Mouse (Mus musculus): ENCODE measurements around the gene Id1. TPM values are rescaled to one million over a fixed set of nuclear protein-coding genes. Genes with fewer than 3 reads are reported as not detected.

Gene Id1
- polyA plus RNA-seq (2014; fragmentation: Nextera tagmentation; extraction: Ambion mirVana): 116 and 129 TPM in 2 replicates

DNA sequence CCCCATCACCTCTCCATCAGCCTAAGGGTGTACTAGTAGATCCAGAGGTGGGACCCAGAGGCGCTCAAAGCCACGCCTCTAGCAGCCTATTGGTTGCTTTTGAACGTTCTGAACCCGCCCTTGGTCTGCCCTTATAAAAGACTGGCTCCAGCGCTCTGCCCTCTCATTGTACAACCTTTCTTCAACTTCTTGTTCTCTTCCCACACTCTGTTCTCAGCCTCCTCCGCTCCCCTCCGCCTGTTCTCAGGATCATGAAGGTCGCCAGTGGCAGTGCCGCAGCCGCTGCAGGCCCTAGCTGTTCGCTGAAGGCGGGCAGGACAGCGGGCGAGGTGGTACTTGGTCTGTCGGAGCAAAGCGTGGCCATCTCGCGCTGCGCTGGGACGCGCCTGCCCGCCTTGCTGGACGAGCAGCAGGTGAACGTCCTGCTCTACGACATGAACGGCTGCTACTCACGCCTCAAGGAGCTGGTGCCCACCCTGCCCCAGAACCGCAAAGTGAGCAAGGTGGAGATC is at the start of gene Id1:
TSS of gene Id1 (plus strand) at position 162 of the 512 bp plus-strand sequence.
- peak; percentile 90 for DNase-seq (ENCODE audit: low spot score)
- Histone ChIP-seq H3K27ac (ENCODE audit: low read depth, low read length) (peak within 1 kb of the TSS; percentile 89), H3K4me2 (ENCODE audit: low read depth) (peak within 1 kb of the TSS; percentile 83), H3K4me3 (ENCODE audit: low read depth, low read length) (peak within 1 kb of the TSS; percentile 82), H3K9me3 (ENCODE audit: control insufficient read depth, low read length) (no peaks in the 10 kb centered on the region), H3K36me3 (ENCODE audit: control insufficient read depth, insufficient read depth, low read length) (no peaks in the 10 kb centered on the region), H3K4me1 (ENCODE audit: control insufficient read depth, insufficient read depth, low read length) (peaks cover 35% of the 10 kb centered on the region), H3K27me3 (ENCODE audit: control insufficient read depth, insufficient read depth, low read length) (no peaks in the 10 kb centered on the region), H3K9ac (ENCODE audit: low read length) (peak within 1 kb of the TSS; percentile 84)
- peak; percentile 60 for ATAC-seq (ENCODE audit: insufficient read depth, low FRiP score, low TSS enrichment)
- WGBS: under 1% methylated on average over 28 of the region's 28 CpGs

DNA sequence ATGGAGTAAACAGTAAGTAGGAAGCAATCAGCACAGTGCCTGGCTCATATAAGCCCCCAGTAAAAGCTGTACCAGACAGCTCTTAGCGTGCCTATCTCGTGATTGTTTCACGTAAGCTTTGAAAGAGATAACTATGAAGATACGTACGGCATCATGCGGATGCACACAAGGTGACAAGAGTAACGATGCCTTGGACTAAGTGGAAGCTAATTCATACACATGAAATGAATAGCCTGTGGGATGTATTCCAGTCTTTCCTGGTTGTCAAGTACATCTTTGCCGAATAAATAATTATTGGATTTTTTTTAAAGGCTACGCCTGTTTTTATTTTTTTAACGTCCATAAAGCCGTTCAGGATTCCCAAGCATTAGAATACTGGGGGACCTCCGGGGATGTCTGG is 49.7 kb upstream of the Id1 start:
- WGBS: 51% methylated on average over 12 of the region's 12 CpGs
- ATAC-seq (ENCODE audit: insufficient read depth, low FRiP score, low TSS enrichment) (peak; percentile 22), DNase-seq (ENCODE audit: low spot score) (no peak)
- Histone ChIP-seq H3K4me2 (ENCODE audit: low read depth) (0 out of 2 replicates have a peak overlapping the region, but pooled peaks have one; percentile 17), H3K36me3 (ENCODE audit: control insufficient read depth, insufficient read depth, low read length) (peaks cover 45% of the 10 kb centered on the region), H3K9ac (ENCODE audit: low read length) (no peak overlapping the region), H3K9me3 (ENCODE audit: control insufficient read depth, low read length) (no peaks in the 10 kb centered on the region), H3K4me1 (ENCODE audit: control insufficient read depth, insufficient read depth, low read length) (0 out of 2 replicates have a peak, but pooled peaks cover 3% of the 10 kb centered on the region), H3K27me3 (ENCODE audit: control insufficient read depth, insufficient read depth, low read length) (no peaks in the 10 kb centered on the region), H3K4me3 (ENCODE audit: low read depth, low read length) (no peak overlapping the region), H3K27ac (ENCODE audit: low read depth, low read length) (0 out of 2 replicates have a peak overlapping the region, but pooled peaks have one; percentile 30)

DNA sequence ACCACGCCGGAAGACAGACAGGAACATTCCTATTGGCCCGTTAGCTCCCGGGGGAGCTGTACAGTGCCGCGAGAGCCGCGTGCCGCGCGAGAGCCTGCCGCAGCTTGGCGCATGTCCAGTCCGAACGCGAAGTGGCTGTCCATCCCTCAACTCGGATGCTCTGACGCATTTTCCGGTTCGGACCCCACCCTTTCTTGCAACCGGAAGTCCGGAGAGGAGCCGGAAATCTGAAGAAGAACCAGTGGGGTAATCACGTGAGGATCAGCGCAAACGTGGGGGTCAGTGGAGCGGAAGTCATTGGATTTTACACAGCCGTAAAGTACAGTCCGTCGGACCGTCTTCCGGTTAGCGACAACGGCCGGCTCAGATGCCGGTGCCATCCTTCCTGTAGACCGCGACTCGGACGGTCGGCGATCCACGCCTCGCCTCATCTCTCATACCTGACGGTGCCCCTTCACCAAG is 49.2 kb upstream of the Id1 start, which contains the start of gene Mcts2:
TSS of gene Mcts2 (plus strand) at position 230 of the 462 bp plus-strand sequence.
- peak within 1 kb of the TSS; percentile 40 for H3K4me3 ChIP-seq (ENCODE audit: low read depth, low read length)
- DNase-seq (ENCODE audit: low spot score): peak; percentile 92
- H3K27ac ChIP-seq (ENCODE audit: low read depth, low read length): 0 out of 2 replicates have a peak within 1 kb of the TSS, but pooled peaks have one; percentile 30

GRCm38 (mm10) chr2:152691564-152692217 is 44.4 kb upstream of the Id1 start:
- peaks cover 20% of the 10 kb centered on the region for H3K36me3 ChIP-seq (ENCODE audit: control insufficient read depth, insufficient read depth, low read length)
- no peak overlapping the region for H3K4me3 ChIP-seq (ENCODE audit: low read depth, low read length)
- H3K9me3 ChIP-seq (ENCODE audit: control insufficient read depth, low read length): no peaks in the 10 kb centered on the region
- no peak overlapping the region for H3K4me2 ChIP-seq (ENCODE audit: low read depth)
- H3K9ac ChIP-seq (ENCODE audit: low read length): no peak overlapping the region; the same call in 1 of the 2 replicates
- H3K27ac ChIP-seq (ENCODE audit: low read depth, low read length): 0 out of 2 replicates have a peak overlapping the region, but pooled peaks have one; percentile 20
- 81% methylated on average over 7 of the region's 7 CpGs for WGBS
- H3K27me3 ChIP-seq (ENCODE audit: control insufficient read depth, insufficient read depth, low read length): no peaks in the 10 kb centered on the region
- H3K4me1 ChIP-seq (ENCODE audit: control insufficient read depth, insufficient read depth, low read length): peaks cover 7% of the 10 kb centered on the region; the same call in 1 of the 2 replicates
- DNase-seq (ENCODE audit: low spot score) (no peak), ATAC-seq (ENCODE audit: insufficient read depth, low FRiP score, low TSS enrichment) (no peak)

More for the DNA sequence above, 49.2 kb upstream of the Id1 start, which contains the start of gene Mcts2:
- 53% methylated on average over 45 of the region's 45 CpGs for WGBS
- peak within 1 kb of the TSS; percentile 47 for H3K9ac ChIP-seq (ENCODE audit: low read length)
- H3K9me3 ChIP-seq (ENCODE audit: control insufficient read depth, low read length): no peaks in the 10 kb centered on the region
- H3K36me3 ChIP-seq (ENCODE audit: control insufficient read depth, insufficient read depth, low read length): peaks cover 41% of the 10 kb centered on the region
- H3K4me2 ChIP-seq (ENCODE audit: low read depth): peak within 1 kb of the TSS; percentile 60
- 0 out of 2 replicates have a peak, but pooled peaks cover 3% of the 10 kb centered on the region for H3K4me1 ChIP-seq (ENCODE audit: control insufficient read depth, insufficient read depth, low read length)
- peak; percentile 96 for ATAC-seq (ENCODE audit: insufficient read depth, low FRiP score, low TSS enrichment)
- H3K27me3 ChIP-seq (ENCODE audit: control insufficient read depth, insufficient read depth, low read length): no peaks in the 10 kb centered on the region

DNA sequence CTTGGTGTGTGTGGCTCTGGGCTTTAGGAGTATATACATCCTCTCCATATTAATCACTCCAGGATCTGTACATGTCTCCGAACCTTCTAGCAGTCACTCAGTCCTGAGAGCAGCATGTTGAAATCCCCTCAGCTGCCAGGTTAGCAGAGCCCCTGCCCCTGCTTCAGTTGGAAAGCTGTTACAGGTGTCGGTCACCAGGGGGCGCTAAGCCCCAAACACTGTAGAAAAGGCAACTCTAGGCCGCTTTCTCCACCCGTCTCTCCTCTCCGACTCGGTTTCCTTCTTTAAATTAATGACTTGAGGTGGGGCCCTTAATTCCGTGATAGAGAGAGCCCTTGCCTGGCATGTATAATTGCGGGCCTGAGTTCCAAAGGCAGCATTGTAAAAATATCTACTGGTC is 42.8 kb upstream of the Id1 start:
- ATAC-seq (ENCODE audit: insufficient read depth, low FRiP score, low TSS enrichment) (peak; percentile 46; the same call in 1 of the 2 replicates), DNase-seq (ENCODE audit: low spot score) (peak; percentile 80)
- peak overlapping the region; percentile 29 for H3K4me2 ChIP-seq (ENCODE audit: low read depth)
- H3K9ac ChIP-seq (ENCODE audit: low read length): peak overlapping the region; percentile 37; the same call in 1 of the 2 replicates
- 19% methylated on average over 9 of the region's 9 CpGs for WGBS
- no peaks in the 10 kb centered on the region for H3K9me3 ChIP-seq (ENCODE audit: control insufficient read depth, low read length)
- no peaks in the 10 kb centered on the region for H3K27me3 ChIP-seq (ENCODE audit: control insufficient read depth, insufficient read depth, low read length)
- peaks cover 11% of the 10 kb centered on the region for H3K36me3 ChIP-seq (ENCODE audit: control insufficient read depth, insufficient read depth, low read length)
- H3K4me3 ChIP-seq (ENCODE audit: low read depth, low read length): no peak overlapping the region; the same call in 1 of the 2 replicates
- no peak overlapping the region for H3K27ac ChIP-seq (ENCODE audit: low read depth, low read length)
- peaks cover 4% of the 10 kb centered on the region; the same call in 1 of the 2 replicates for H3K4me1 ChIP-seq (ENCODE audit: control insufficient read depth, insufficient read depth, low read length)

GRCm38 (mm10) chr2:152693735-152694134 is 42.3 kb upstream of the Id1 start:
- Histone ChIP-seq H3K27me3 (ENCODE audit: control insufficient read depth, insufficient read depth, low read length) (no peaks in the 10 kb centered on the region), H3K9me3 (ENCODE audit: control insufficient read depth, low read length) (no peaks in the 10 kb centered on the region), H3K4me1 (ENCODE audit: control insufficient read depth, insufficient read depth, low read length) (peaks cover 4% of the 10 kb centered on the region; the same call in 1 of the 2 replicates), H3K9ac (ENCODE audit: low read length) (peak overlapping the region; percentile 37), H3K27ac (ENCODE audit: low read depth, low read length) (no peak overlapping the region), H3K4me2 (ENCODE audit: low read depth) (peak overlapping the region; percentile 29), H3K36me3 (ENCODE audit: control insufficient read depth, insufficient read depth, low read length) (peaks cover 8% of the 10 kb centered on the region), H3K4me3 (ENCODE audit: low read depth, low read length) (no peak overlapping the region)
- DNase-seq (ENCODE audit: low spot score) (no peak), ATAC-seq (ENCODE audit: insufficient read depth, low FRiP score, low TSS enrichment) (no peak)
- WGBS: 90% methylated on average over 13 of the region's 13 CpGs

DNA sequence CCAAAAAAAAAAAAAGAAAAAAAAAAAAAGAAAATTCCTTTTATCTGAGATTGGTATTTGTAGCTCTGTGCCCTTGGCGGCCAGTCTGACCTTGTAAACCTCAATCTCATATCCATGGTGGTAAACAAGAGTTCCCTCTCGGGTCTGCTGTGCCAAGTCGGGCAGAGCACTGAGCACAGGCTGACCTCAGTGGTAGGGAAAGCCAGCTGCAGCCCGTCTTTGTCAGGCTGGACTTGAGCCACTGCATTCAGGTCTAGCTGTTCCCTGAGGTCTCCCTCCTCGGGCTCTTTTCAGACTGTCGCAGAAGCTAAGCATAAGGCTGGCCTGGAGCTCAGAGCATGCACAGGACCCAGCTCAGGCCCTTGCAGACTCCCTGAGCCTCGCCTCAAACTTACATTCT is 41.3 kb upstream of the Id1 start:
- H3K9ac ChIP-seq (ENCODE audit: low read length): no peak overlapping the region
- no peaks in the 10 kb centered on the region for H3K27me3 ChIP-seq (ENCODE audit: control insufficient read depth, insufficient read depth, low read length)
- ATAC-seq (ENCODE audit: insufficient read depth, low FRiP score, low TSS enrichment) (no peak), DNase-seq (ENCODE audit: low spot score) (no peak)
- H3K4me2 ChIP-seq (ENCODE audit: low read depth): no peak overlapping the region
- no peak overlapping the region for H3K27ac ChIP-seq (ENCODE audit: low read depth, low read length)
- H3K4me1 ChIP-seq (ENCODE audit: control insufficient read depth, insufficient read depth, low read length): peaks cover 4% of the 10 kb centered on the region; the same call in 1 of the 2 replicates
- 87% methylated on average over 7 of the region's 7 CpGs for WGBS
- H3K4me3 ChIP-seq (ENCODE audit: low read depth, low read length): no peak overlapping the region
- peaks cover 7% of the 10 kb centered on the region for H3K36me3 ChIP-seq (ENCODE audit: control insufficient read depth, insufficient read depth, low read length)
- no peaks in the 10 kb centered on the region for H3K9me3 ChIP-seq (ENCODE audit: control insufficient read depth, low read length)

DNA sequence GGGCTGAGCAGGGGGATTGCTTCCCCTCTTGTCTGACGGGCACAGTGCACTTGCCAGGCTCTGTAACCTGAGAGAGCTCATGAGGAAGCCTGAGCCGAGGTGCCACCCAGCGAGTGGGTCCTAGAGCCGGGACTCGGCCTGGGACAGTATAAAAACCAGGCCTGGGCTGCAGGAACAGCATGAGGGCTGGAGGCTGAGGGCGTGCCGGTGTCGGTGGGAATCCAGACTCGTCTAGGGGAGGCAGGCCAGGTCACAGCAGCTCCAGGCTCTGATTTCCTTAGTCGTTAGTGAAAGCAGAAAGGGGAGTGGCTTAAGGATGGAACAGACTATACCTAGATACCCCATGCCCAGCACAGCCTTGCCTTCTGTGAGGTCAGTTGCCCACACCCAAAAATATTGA is 40.0 kb upstream of the Id1 start:
- DNase-seq (ENCODE audit: low spot score) (no peak), ATAC-seq (ENCODE audit: insufficient read depth, low FRiP score, low TSS enrichment) (no peak)
- H3K4me2 ChIP-seq (ENCODE audit: low read depth): no peak overlapping the region
- peak overlapping the region; percentile 57 for H3K9ac ChIP-seq (ENCODE audit: low read length)
- H3K4me1 ChIP-seq (ENCODE audit: control insufficient read depth, insufficient read depth, low read length): peaks cover 4% of the 10 kb centered on the region; the same call in 1 of the 2 replicates
- H3K27me3 ChIP-seq (ENCODE audit: control insufficient read depth, insufficient read depth, low read length): no peaks in the 10 kb centered on the region
- peaks cover 16% of the 10 kb centered on the region for H3K36me3 ChIP-seq (ENCODE audit: control insufficient read depth, insufficient read depth, low read length)
- WGBS: 68% methylated on average over 10 of the region's 10 CpGs
- H3K27ac ChIP-seq (ENCODE audit: low read depth, low read length): no peak overlapping the region
- H3K4me3 ChIP-seq (ENCODE audit: low read depth, low read length): no peak overlapping the region
- H3K9me3 ChIP-seq (ENCODE audit: control insufficient read depth, low read length): no peaks in the 10 kb centered on the region

Measured in neural tube, embryonic 11.5 days (tissue).